Mouse (Mus musculus): ENCODE measurements around the gene Nck2.
"Not testable (repeated sequence)": the region's sequence is repeated elsewhere in the genome, so short reads cannot be mapped to it uniquely, and the experiment has no call there.

The Nck2 gene

DNA sequence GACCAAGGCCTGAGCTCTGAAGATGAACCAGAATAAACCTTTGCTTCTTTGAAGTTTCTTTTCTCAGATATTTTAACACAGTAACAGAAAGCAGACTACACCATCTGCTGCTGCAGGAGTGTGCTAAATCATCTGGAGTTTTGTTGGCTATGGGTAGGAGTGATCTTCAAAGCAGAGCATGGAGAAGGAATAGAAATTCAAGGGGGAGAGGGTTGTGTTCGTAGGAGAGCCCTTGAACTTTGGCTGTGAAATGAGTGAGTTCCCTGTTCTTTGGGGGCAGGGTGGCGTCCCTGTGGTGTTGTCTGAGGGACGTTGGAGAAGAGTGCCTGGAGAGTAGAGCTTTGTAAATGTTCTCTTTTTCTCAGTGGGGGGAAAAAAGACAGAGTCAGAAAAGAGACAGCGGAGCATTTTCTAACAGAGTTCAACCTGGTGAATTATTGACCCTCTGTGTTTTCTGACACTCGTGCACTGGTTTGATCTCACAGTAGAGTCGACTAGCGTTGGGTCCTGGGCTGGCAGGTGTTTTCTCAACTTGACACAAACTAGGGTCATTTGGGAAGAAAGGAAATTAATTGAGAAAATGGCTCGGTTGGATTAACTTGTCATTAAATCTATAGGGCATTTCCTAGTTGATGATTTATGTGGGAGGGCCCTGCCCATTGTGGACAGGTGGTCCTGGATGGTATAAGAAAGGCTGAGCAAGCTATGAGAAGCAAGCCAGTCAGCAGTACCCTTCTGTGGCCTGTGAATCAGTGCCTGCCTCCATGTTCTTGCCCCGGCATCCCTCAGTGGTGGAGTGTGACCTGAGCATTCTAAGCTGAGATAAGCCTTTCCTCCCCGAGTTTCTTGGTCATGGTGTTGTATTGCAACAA is 57.8 kb downstream of the Nck2 start:
- DNase-seq (ENCODE audit: low spot score): peak; percentile 34

DNA sequence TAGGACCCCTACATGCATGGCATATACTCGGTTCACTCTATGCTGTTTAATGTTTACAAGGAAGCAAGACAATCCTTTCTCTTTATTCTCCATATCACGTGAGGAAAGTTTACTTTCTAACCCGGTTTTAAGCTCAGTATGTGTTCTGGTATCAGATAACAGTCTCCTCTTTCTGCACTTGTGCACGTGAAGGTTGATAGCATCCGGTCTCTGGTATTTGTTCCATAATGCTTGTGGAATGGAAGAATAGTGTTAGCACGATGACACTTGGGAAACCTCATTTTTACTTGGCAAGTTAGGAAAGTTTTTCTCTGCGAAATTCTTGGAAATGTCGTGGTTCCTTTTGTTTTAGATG is 58.4 kb downstream of the Nck2 start:
- no peak for DNase-seq (ENCODE audit: low spot score)

DNA sequence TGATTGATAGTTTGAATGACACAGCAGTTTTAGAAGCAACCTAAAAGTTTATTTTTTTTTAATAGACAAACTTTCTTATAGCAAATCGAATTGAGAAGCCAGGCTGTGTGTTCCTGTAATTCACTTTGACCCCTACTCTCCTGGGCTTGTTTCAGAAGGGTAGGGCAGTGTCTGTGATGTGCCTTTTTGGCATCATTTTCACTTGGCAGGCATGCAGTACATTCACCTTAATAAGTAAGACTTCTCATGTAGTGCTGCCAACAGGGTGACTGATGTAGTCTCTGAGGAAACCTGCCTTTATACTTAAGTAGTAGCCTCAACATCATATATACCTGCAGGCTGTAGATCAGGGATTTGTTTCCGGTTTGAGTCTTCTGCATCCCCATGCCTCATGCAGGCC is 58.9 kb downstream of the Nck2 start:
- no peak for DNase-seq (ENCODE audit: low spot score)

DNA sequence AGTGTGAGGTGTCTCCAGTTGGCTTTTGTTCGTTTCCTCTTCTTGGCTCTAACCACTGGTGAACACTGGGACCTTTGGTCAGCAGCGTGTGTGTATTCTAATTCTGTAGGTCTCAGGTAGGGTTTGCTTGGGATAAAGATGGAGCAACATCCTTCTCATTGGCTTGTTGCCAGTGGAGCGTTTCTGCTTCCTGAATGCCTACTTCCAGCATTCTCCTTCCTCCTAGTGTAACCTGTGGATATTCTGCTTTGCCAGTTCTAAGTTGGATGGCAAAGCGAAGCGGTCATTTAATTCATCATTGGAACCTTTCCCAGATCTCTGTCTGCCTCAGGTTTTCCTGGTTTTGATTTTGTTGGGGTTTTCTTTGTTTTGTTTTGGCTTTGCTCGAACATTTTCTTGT is 59.3 kb downstream of the Nck2 start:
- DNase-seq (ENCODE audit: low spot score): no peak

DNA sequence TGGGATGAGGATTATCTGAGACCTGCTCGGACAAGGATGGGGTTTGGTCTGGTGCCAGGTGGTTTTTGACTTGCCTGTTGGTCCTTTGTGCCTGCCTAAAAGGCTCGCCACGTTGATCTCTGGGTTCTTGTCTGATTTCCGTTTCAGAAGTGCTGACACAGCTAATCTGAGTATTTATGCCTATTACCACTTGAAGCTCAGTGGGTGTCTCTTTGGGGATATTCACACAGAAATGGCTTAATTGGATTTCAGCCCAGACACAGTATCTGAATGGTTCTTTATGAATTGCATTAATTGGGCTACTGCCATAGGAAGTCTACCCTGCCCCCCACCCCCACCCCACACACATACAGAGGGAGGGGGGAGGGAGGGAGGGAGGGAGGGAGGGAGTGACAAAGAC is 59.9 kb downstream of the Nck2 start:
- DNase-seq (ENCODE audit: low spot score): no peak

DNA sequence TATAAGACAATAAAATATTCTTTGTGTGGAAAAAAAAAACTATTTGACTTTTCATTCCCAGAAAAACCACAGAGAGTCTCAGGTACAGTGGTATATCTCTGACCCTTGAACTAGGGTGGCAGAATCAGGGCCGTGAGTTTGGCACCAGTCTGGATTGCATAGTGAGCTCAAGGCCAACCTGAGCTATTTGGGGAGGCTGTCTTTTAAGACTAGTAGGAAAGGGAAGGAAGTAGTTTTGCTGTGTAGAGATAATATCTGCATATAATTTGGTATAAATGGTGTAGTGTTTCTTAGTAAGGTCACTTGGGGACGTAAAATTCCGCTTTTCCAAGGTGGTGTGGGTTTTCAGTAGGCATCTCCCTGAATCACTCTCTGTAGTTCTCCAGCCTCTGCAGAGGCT is 62.3 kb downstream of the Nck2 start:
- DNase-seq (ENCODE audit: low spot score): no peak

DNA sequence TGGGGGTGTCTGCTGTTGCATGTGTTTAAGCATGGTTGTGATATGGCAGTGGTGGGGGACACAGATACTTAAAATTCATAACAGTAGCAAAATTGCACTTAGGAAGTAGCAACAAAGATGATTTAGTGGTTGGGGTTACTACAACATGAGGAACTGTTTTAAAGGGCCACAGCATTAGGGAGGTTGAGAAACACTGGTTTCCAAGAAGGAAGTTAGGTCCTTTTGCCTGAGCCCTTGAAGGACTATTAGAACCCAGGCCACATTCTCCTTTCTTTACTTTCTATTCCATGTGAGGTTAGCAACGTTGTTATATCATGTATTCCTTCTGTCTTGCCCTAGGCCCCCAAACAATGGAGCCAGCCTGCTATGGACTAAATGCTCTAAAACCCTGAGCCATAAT is 63.4 kb downstream of the Nck2 start:
- no peak for DNase-seq (ENCODE audit: low spot score)

DNA sequence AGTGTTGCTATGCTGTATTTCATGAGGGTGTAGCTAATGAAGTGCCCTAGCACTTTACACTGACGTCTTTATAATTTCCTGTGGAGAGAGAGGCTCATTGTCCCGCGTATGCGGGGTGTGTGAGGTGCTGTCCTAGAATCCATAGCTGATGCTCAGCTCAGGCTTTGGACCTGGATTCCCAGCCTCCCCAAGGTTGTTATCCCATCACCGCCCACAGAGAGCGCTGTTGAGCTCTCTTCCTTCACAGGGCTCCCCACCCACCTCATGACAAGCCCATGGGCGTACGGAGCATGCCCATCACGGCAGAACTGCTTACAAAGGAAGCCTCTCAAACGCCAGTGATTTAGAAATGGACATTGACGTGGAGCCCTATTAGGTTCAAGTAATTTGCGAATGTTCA is 66.9 kb downstream of the Nck2 start:
- DNase-seq (ENCODE audit: low spot score): no peak

DNA sequence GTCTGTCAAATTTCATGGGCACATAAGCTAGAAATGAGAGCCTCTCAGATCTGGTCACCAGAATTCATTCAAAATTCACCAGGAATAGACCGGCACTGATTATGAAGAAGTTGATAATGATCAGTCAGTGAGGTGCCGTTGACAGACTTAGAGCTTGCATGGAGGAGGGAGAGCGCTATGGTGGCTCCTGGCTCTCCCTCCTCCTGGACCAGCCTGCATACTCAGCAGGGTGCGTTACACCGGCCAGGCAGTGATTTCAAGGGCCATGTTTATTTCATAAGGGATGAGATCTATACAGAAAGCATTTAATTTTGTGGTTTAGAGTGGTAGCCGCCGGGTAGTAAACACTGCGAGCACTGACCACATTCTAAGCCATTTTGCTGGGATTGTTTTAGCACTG is 67.3 kb downstream of the Nck2 start:
- no peak for DNase-seq (ENCODE audit: low spot score)

DNA sequence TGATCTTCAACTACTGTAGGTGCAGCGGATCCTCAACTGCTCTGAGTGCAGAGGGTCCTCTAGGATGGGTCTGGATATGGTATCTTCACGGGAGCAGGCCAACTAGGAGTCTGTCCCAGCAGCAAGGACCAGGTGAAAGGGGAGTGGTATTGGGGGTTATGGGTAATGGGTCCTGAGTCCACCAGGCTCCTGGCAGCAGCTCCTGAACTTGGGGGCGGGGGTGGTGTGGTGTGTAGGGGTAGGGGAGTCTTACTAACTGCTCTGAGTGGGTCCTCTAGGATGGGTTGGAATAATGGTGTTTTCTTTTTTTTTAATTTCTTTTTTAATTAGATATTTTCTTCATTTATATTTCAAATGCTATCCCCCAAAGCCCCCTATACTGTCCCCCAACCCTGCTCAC is 73.0 kb downstream of the Nck2 start:
- no peak for DNase-seq (ENCODE audit: low spot score)

DNA sequence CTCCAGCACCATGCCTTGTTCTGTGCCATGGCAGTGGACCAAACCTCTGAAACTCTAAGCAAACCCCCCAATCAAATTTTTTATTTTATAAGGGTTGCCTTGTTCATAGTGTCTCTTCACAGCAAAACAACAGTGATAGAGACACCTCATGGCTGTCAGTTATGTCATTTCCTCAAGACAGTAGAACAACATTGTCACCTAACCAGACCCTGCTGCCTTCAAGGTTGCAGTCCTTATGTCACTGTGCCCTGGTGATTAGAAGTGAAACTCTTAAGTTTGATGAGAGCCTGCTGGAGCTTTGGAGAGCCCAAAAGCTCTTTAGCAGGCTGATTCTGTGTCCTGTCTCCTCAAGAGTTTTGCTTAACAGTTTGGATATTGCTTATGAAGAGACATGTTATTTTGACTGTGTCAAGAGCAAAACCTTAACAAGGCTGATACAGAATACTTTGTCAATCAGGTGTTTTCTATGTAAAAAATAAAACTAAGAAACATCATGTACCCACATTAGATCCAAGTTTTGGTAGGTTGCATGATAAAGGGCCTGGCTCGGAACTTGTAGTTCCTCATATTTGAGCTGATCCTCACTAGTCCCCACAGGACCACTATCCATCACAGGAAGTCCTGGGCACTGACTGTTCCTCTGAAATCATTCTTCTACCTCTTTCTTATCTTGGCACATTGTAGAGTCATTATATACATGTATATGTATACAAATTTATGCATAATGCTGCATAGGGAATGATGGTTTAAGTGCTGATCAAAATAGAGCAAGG is 76.0 kb downstream of the Nck2 start:
- DNase-seq (ENCODE audit: low spot score): no peak

DNA sequence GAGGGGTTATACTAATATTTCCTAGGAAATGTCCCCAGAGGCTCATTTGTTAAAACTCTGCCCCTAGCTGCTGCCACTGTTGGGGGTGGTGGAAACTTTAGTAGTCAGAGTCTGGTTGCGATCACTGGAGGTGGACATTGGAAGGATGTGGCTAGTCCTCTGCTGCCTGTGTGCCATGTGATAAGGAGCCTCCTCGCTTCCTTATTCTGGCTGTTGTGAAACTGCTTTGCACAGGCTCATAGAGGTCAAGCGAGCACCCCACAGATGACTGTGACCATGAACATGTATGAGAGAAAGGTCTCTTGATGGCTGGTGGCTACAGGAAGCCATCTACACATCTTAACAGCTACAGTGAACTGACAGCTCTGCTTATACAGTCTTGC is 76.6 kb downstream of the Nck2 start:
- no peak for DNase-seq (ENCODE audit: low spot score)

DNA sequence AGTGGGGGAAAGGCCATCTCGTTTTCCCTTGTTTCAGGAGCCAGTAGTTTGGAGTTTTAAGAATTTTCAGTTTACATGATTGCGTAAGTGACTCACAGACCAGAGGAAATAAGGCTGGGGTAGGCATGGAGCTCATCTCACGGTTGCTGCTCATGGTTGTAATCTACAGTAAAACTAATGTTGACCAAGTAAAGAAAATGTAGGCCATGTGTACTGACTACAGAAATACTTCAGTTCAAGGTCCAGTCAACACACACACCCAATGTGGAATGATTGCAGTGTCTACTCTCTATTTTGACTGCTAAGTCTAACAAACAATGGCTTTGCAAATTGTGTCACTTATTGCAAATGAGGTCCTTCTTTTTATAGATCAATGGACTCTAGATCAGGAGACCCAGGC is 77.1 kb downstream of the Nck2 start:
- DNase-seq (ENCODE audit: low spot score): no peak

DNA sequence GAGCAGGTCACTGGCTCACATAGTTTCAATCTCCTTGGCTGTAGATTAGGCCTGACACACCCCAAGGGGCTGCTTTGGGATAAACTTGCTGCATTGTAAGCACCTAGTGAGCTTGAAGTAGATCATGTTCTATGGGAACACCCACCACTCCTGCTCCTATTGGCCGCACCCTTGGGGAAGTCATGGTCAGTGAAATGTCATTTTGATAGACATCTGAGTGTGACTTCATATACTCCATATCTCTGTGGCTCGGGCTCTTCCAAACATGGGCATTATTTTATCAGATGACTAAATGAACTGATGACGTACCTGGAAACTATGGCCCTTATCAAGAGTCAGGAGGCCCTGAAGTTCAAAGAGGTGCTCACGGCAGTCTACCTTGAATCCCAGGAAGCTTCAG is 77.6 kb downstream of the Nck2 start:
- no peak for DNase-seq (ENCODE audit: low spot score)

DNA sequence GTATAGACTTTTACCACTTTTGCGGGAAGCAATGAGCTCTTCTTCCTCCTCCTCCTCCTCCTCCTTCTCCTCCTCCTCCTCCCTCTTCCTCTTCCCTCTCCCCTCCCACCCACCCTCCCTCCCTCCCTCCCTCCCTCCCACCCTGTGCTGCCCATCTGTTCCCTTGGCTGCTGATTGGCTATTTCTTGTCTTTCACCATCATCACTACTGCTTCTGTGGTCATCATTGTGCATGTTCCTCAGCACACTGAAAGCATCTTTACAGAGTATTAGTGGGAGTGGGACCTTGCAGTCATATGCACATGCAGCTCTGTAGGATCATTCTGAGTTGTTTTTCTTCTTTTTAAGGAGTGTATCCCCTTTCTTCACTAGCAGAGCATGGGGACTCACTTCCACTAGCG is 78.6 kb downstream of the Nck2 start:
- no peak for DNase-seq (ENCODE audit: low spot score)

DNA sequence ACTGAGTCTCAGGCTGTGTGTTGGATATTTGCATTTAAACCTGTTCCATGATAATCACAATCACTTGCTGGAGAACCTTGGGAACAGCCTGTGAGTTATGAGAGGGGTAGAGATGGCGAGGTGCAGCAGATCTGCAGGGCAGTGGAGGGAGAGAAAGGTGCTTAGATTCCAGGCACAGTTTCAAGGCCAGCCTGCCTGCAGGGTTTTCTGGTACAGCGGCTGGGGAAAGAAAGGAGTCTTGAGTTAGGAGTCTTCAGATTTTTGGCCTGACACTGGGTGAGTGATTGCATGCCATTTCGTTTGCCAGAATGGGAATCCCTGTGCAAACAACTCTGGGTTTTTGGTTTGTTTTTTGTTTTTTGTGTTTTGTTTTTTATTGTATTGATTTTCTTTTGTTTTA is 80.0 kb downstream of the Nck2 start:
- DNase-seq (ENCODE audit: low spot score): no peak

DNA sequence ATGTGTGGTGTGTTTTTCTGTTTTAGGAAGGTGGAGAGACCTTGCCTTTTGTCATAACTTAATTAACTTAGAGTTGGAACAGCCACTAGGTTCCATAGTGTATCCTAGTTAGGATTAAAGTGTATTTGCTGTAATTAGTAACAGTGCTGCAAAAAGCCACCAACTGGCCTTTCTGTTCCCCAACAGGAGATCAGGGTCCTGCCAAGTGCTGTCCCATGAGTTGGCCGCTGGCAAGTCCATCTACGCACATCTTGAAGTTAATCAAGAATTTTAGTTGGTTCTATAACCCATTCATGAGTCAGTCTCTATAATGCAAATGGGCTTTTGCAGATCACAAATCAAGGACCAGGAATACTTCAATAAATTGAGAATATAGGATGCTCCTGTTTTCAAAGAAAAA is 83.9 kb downstream of the Nck2 start:
- DNase-seq (ENCODE audit: low spot score): no peak

DNA sequence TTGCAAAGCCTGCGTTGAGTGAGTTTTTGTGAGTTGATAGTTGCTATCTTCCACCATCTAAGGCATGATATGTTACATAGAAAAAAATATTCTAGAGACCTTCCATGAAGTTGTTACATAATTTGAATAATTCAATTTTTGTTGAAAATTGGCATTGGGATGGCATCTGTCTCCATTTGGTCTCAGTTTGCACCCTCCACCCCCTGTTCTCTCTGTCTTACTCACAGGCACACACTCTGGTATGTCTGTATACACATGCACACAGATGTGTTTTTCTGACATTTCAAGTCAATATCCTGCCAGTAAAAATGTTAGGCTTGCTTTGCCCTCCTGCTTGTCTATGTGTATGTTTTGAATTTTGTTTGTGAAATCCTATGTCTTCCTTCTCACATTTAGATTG is 84.7 kb downstream of the Nck2 start:
- no peak for DNase-seq (ENCODE audit: low spot score)

DNA sequence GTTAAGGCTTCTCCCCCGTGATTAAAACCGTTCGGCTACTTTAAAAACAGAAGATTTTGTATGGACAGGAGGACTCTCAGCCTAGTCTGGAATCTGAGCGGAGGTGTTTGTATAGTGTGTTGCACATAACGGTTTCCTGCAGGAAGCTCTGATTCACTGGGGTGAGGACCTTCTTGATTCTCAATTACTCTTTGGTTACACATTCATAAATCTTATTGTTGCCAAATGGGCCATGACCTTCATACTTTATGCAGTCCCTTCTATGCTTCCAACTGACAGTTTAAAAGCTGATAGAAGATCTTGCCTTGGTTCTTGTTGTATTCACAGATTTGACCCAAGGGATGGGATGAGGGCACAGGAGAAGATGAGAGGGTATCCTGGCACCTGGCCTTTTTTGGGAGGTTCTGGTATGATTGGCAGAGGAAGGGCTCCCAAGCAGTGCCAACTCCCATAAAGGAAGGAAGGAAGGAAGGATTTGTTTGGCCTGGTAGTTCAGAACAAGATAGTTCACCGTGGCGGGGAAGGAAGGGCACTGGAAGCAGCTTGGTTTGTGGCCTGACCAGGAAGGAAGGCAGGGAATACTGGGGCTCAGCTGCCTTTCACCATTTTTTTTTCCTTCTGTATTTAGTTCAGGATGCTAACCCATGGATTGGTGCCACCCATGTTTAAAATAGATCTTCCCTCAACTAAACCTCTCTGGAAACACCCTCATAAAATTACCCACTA is 86.1 kb downstream of the Nck2 start:
- no peak for DNase-seq (ENCODE audit: low spot score)

DNA sequence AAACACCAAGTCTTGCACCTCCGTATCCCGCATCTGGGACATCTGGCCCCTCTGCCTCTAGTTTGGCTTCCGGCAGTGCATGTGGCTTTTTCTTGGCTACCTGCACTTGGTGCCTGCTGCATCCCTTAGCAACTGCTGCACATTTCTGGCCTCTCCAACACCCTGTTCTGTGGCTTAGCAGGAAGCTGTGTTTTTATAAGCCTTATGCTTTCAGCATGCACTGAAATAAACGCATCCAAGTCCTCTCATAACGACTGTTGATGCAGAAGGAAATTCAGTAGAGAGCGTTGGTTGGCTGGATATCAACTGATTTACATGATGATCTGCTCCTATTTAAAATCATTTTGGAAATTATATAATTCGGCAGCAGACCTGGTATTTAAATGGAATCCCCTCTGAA is 86.9 kb downstream of the Nck2 start:
- DNase-seq (ENCODE audit: low spot score): peak; percentile 27

DNA sequence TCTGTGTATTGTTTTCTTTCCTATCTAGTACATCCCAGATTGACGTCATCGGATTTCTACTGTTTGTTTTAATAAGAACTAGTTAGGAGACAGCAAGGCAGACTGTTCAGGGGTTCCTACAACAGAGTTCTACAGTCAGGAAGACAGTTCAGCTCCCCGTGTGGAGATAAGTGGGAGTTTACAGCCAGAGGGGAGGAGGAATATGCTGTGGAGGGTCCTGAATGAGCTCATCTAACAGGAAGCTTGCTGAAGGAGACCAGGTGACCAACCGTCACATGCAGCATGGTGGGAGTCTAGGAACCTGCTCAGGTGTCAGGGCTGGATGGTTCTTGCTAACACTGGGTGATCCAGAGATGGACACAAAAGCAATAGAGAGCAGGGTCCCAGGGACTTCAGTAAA is 87.9 kb downstream of the Nck2 start:
- DNase-seq (ENCODE audit: low spot score): no peak

DNA sequence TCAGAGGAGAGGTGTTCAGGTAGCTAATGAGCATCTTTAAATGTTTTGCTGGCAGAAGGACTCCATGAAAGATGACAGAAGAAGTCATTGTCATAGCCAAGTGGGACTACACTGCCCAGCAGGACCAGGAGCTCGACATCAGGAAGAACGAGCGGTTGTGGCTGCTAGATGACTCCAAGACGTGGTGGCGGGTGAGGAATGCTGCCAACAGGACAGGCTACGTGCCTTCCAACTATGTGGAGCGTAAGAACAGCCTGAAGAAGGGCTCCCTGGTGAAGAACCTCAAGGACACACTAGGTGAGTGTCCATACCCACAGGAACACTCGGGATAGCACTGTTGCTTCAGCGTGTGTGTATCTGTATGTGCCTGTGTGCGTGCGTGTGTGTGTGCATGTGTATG is 89.1 kb downstream of the Nck2 start:
- DNase-seq (ENCODE audit: low spot score): not testable (repeated sequence)

All from layer of hippocampus, adult 11-12 months (tissue).